Mouse (Mus musculus) neural tube, embryonic 15.5 days (tissue): Measurements from ENCODE around the gene Hoxa4. TPM values are rescaled to one million over a fixed set of nuclear protein-coding genes. Genes with fewer than 3 reads are reported as not detected.

Experiments used
- ATAC-seq: fragments of 200-750 bp; cut with Nextera tagmentation; 2 replicates; pipeline ENCODE4 v1.8.0; 2017; ENCODE audit warnings: mild to moderate bottlenecking, moderate TSS enrichment, moderate library complexity; ENCODE audit not compliant: low FRiP score
- H3K27ac ChIP-seq: fragments of 300-500 bp; sonication (generic); replicated peaks from 2 replicates; pipeline ENCODE4 v1.5.1; 2015; ENCODE audit warnings: mild to moderate bottlenecking, inconsistent platforms
- H3K27me3 ChIP-seq: fragments of 300-500 bp; sonication (generic); replicated peaks from 2 replicates; pipeline ENCODE4 v1.6.1; 2015; ENCODE audit warnings: inconsistent platforms
- H3K36me3 ChIP-seq: fragments of 300-500 bp; sonication (generic); 2 replicates; pipeline ENCODE4 v1.6.1; 2015; ENCODE audit warnings: inconsistent platforms
- H3K4me1 ChIP-seq: fragments of 300-500 bp; sonication (generic); 2 replicates; pipeline ENCODE4 v1.6.1; 2015; ENCODE audit warnings: inconsistent platforms
- H3K4me2 ChIP-seq: fragments of 300-500 bp; sonication (generic); 2 replicates; pipeline ENCODE4 v1.6.1; 2015; ENCODE audit warnings: inconsistent platforms, mild to moderate bottlenecking, moderate library complexity
- H3K4me3 ChIP-seq: fragments of 300-500 bp; sonication (generic); replicated peaks from 2 replicates; pipeline ENCODE4 v1.5.1; 2015; ENCODE audit warnings: mild to moderate bottlenecking, inconsistent platforms
- H3K9ac ChIP-seq: fragments of 300-500 bp; sonication (generic); replicated peaks from 2 replicates; pipeline ENCODE4 v1.6.1; 2015; ENCODE audit warnings: mild to moderate bottlenecking, inconsistent platforms
- H3K9me3 ChIP-seq: fragments of 300-500 bp; sonication (generic); replicated peaks from 2 replicates; pipeline ENCODE4 v1.6.1; 2016; ENCODE audit warnings: inconsistent platforms
- WGBS: fragments of 180-500 bp; shearing (Covaris S2); methylation state at CpG from one replicate; pipeline ENCODE4 v1.1.7; 2015; ENCODE audit warnings: mixed read lengths; 5-methylcytosine and 5-hydroxymethylcytosine counted together
- polyA plus RNA-seq: library from polyadenylated mRNA; unstranded; fragments of >200 nt; fragmentation: Nextera tagmentation; extraction: Ambion mirVana; gene quantifications from 2 replicates; pipeline ENCODE4 v1.2.1, GENCODE M21; 2015

The Hoxa4 gene
- polyA plus RNA-seq, 1 experiment from 2014 or later = 5.7 TPM

GRCm38 (mm10) chr6:52234428-52235140 lies 43.0 kb upstream of the Hoxa4 start:
- H3K9me3 ChIP-seq = no peaks in the 10 kb centered on the region
- WGBS = 1% methylated on average over 59 of the region's 68 CpGs
- peak overlapping the region; percentile 65 for H3K9ac ChIP-seq
- H3K36me3 ChIP-seq = no peaks in the 10 kb centered on the region
- peak overlapping the region; percentile 82 for H3K27ac ChIP-seq
- H3K4me2 ChIP-seq = peak overlapping the region; percentile 57
- H3K4me3 ChIP-seq = peak overlapping the region; percentile 57
- peaks cover 17% of the 10 kb centered on the region for H3K27me3 ChIP-seq
- peak; percentile 76 for ATAC-seq
- peaks cover 26% of the 10 kb centered on the region for H3K4me1 ChIP-seq

GRCm38 (mm10) chr6:52233546-52234427 lies 42.2 kb upstream of the Hoxa4 start:
- H3K9me3 ChIP-seq = no peaks in the 10 kb centered on the region
- peak overlapping the region; percentile 57 for H3K4me2 ChIP-seq
- peak; percentile 16; the same call in 1 of the 2 replicates for ATAC-seq
- H3K9ac ChIP-seq = peak overlapping the region; percentile 65
- peak overlapping the region; percentile 57 for H3K4me3 ChIP-seq
- peaks cover 26% of the 10 kb centered on the region for H3K4me1 ChIP-seq
- H3K27ac ChIP-seq = peak overlapping the region; percentile 82
- 2% methylated on average over 70 of the region's 70 CpGs for WGBS
- peaks cover 17% of the 10 kb centered on the region for H3K27me3 ChIP-seq
- no peaks in the 10 kb centered on the region for H3K36me3 ChIP-seq

- WGBS = 3% methylated on average over 23 of the region's 23 CpGs
These were observed 41.5 kb upstream of the Hoxa4 start for GRCm38 (mm10) chr6:52232984-52233545.

GRCm38 (mm10) chr6:52232568-52232965 lies 41.0 kb upstream of the Hoxa4 start:
- H3K4me2 ChIP-seq = peak overlapping the region; percentile 57
- 4% methylated on average over 18 of the region's 18 CpGs for WGBS
- H3K4me3 ChIP-seq = peak overlapping the region; percentile 57
- H3K4me1 ChIP-seq = peaks cover 33% of the 10 kb centered on the region
- H3K27ac ChIP-seq = peak overlapping the region; percentile 82
- H3K9ac ChIP-seq = peak overlapping the region; percentile 65
- no peaks in the 10 kb centered on the region for H3K9me3 ChIP-seq
- no peak for ATAC-seq
- peaks cover 13% of the 10 kb centered on the region for H3K27me3 ChIP-seq
- H3K36me3 ChIP-seq = no peaks in the 10 kb centered on the region

More at GRCm38 (mm10) chr6:52232984-52233545, 41.5 kb upstream of the Hoxa4 start:
- H3K4me1 ChIP-seq = peaks cover 30% of the 10 kb centered on the region
- H3K9ac ChIP-seq = peak overlapping the region; percentile 65
- peak overlapping the region; percentile 57 for H3K4me3 ChIP-seq
- H3K9me3 ChIP-seq = no peaks in the 10 kb centered on the region
- H3K27ac ChIP-seq = peak overlapping the region; percentile 82
- no peak for ATAC-seq
- no peaks in the 10 kb centered on the region for H3K36me3 ChIP-seq
- peaks cover 17% of the 10 kb centered on the region for H3K27me3 ChIP-seq
- H3K4me2 ChIP-seq = peak overlapping the region; percentile 57

- Histone ChIP-seq H3K27ac (peak overlapping the region; percentile 82), H3K4me2 (peak overlapping the region; percentile 57), H3K9me3 (no peaks in the 10 kb centered on the region), H3K4me1 (peaks cover 34% of the 10 kb centered on the region), H3K27me3 (peaks cover 8% of the 10 kb centered on the region), H3K36me3 (no peaks in the 10 kb centered on the region), H3K9ac (peak overlapping the region; percentile 65), H3K4me3 (peak overlapping the region; percentile 57)
- ATAC-seq = no peak
- 1% methylated on average over 18 of the region's 18 CpGs for WGBS
These were observed 40.5 kb upstream of the Hoxa4 start for GRCm38 (mm10) chr6:52231885-52232567.

- no peaks in the 10 kb centered on the region for H3K36me3 ChIP-seq
- H3K9ac ChIP-seq = peak within 1 kb of the TSS; percentile 65
- no peaks in the 10 kb centered on the region for H3K9me3 ChIP-seq
- H3K4me2 ChIP-seq = peak within 1 kb of the TSS; percentile 58
- H3K27me3 ChIP-seq = no peaks in the 10 kb centered on the region
- no peak for ATAC-seq
- 2% methylated on average over 21 of the region's 36 CpGs for WGBS
- peak within 1 kb of the TSS; percentile 86 for H3K27ac ChIP-seq
- H3K4me3 ChIP-seq = peak within 1 kb of the TSS; percentile 57
- H3K4me1 ChIP-seq = peaks cover 31% of the 10 kb centered on the region
These were observed 39.1 kb upstream of the Hoxa4 start, which contains the start of gene Hoxa9 for GRCm38 (mm10) chr6:52230516-52231165. Gene Hoxa9 (minus strand): TSS chr6:52231089.

- Histone ChIP-seq H3K36me3 (no peaks in the 10 kb centered on the region), H3K9me3 (no peaks in the 10 kb centered on the region), H3K4me3 (peak overlapping the region; percentile 44), H3K27me3 (no peaks in the 10 kb centered on the region), H3K9ac (peak overlapping the region; percentile 64), H3K4me2 (peak overlapping the region; percentile 58), H3K4me1 (peaks cover 34% of the 10 kb centered on the region; the same call in 1 of the 2 replicates), H3K27ac (peak overlapping the region; percentile 86)
- no peak for ATAC-seq
- WGBS = 2% methylated on average over 44 of the region's 44 CpGs
These were observed 38.2 kb upstream of the Hoxa4 start for GRCm38 (mm10) chr6:52229558-52230416.

- H3K27ac ChIP-seq = peak overlapping the region; percentile 86
- no peaks in the 10 kb centered on the region for H3K9me3 ChIP-seq
- no peaks in the 10 kb centered on the region for H3K36me3 ChIP-seq
- peak overlapping the region; percentile 44 for H3K4me3 ChIP-seq
- H3K4me2 ChIP-seq = peak overlapping the region; percentile 58
- H3K4me1 ChIP-seq = peaks cover 28% of the 10 kb centered on the region; the same call in 1 of the 2 replicates
- H3K27me3 ChIP-seq = no peaks in the 10 kb centered on the region
- under 1% methylated on average over 38 of the region's 38 CpGs for WGBS
- ATAC-seq = no peak
- peak overlapping the region; percentile 64 for H3K9ac ChIP-seq
These were observed 37.2 kb upstream of the Hoxa4 start for GRCm38 (mm10) chr6:52228475-52229465.

- Histone ChIP-seq H3K4me2 (peak overlapping the region; percentile 85), H3K27me3 (no peaks in the 10 kb centered on the region), H3K9ac (peak overlapping the region; percentile 84), H3K27ac (peak overlapping the region; percentile 100), H3K36me3 (no peaks in the 10 kb centered on the region), H3K4me1 (peaks cover 25% of the 10 kb centered on the region; the same call in 1 of the 2 replicates), H3K4me3 (peak overlapping the region; percentile 65), H3K9me3 (no peaks in the 10 kb centered on the region)
- 11% methylated on average over 11 of the region's 11 CpGs for WGBS
- no peak for ATAC-seq
These were observed 36.1 kb upstream of the Hoxa4 start for GRCm38 (mm10) chr6:52227470-52228222.
